Mouse (Mus musculus): Measurements from ENCODE around the gene Wdhd1. TPM values are rescaled to one million over a fixed set of nuclear protein-coding genes. Genes with fewer than 3 reads are reported as not detected.

Gene Wdhd1
- polyA plus RNA-seq (2012; rRNA removed): 38.0 and 40.6 TPM in 2 replicates

DNA sequence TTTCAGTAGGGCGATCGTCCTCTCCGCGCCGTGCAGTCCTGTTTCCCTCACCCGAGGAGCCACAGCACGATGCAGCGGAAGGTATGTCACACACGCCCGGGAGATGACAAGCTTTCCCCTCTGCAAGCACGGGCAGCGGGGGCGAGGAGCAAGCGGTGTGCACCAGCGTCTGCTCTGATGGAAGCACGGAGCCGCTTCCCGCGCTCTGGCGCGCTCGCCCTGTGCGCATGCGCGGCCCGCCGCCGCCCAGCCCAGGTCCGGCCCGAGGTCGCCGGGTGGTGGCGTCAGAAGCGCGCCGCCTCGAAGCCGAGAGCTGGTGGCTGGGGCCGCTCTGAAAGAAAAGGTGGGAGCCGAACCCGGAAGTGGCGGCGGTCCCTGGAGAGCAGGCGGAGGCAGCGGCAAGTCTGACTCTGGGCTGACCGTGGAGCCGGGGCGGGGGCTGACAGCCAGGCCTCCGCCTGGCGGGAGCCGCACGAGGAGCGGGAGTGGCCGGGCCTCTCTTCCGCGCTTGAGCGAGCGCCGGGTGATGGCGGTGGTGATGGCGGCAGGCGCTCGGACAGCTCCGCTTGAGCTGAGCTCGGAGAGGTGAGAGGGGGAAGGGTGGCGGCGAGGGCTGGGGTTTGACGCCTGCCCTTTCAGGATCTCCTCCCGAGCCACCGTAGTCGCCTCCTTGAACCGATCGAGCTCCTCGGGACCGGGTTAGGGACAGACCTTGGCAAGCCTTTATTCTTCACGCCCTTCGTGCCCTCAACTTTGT is at the start of gene Wdhd1, which contains the start of gene Socs4:
Wdhd1 (minus strand) TSS at position 221 of the 757 bp plus-strand sequence.
Socs4 (plus strand) TSS at position 295 of the 757 bp plus-strand sequence.

DNA sequence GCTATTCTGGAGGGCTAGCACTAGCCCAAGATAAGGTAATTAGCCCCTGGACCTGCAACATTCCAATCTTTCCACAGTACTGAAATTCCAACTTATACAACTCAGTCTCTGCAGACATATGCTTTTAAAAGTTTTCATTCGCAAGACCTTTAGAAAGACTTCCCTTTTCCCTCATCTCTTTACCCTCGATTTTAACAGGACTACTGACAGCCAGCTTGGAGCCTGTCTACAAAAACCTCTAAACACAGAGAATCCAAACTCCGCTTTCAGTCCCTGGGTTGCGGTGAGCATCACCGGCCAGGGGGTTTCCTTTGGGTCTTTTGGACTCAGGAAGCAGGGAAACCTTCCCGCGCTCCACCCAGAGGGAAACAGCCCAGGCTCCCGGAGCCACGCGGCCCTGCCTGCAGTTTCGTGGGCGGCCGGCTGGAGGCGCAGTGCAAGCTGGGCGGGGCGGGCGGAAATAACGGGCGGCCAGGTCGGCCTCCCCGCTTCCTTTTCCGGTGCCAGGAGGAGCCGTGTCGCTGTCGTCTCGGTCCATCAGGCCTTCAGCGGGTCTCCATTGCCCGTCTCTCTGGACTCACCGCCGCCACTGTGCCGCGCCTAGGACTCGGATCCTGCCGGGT is 21.2 kb upstream of the Wdhd1 start, which contains the start of gene Mapk1ip1l:
Mapk1ip1l (plus strand) TSS at position 482 of the 623 bp plus-strand sequence.

Other genes starting within 250 kb of the Wdhd1 start
- gene Gch1, start 87.4 kb downstream of the Wdhd1 start, polyA plus RNA-seq (2012; rRNA removed): 2.5 and 2.7 TPM in 2 replicates
- gene Socs4, start 74 bp upstream of the Wdhd1 start, polyA plus RNA-seq (2012; rRNA removed): 5.7 and 6.9 TPM in 2 replicates
- 20.7 and 23.1 TPM in 2 replicates for gene Mapk1ip1l, start 21.4 kb upstream of the Wdhd1 start, polyA plus RNA-seq (2012; rRNA removed)
- 12.6 and 16.9 TPM in 2 replicates for gene Lgals3, start 90.9 kb upstream of the Wdhd1 start, polyA plus RNA-seq (2012; rRNA removed)
- gene Dlgap5, start 141.6 kb upstream of the Wdhd1 start, polyA plus RNA-seq (2012; rRNA removed): 43.5 and 47.7 TPM in 2 replicates
- 19.5 and 26.6 TPM in 2 replicates for gene Fbxo34, start 173.6 kb upstream of the Wdhd1 start, polyA plus RNA-seq (2012; rRNA removed)